Mouse (Mus musculus): ENCODE measurements around the gene Iqsec1. TPM values are rescaled to one million over a fixed set of nuclear protein-coding genes. Genes with fewer than 3 reads are reported as not detected.
A peak's percentile ranks its signal among the peaks of the same experiment; 100 is the strongest.

Gene Iqsec1
- total and polyA plus RNA-seq, 3 experiments, result 17.0 to 90.4 (median 83.5) TPM

DNA sequence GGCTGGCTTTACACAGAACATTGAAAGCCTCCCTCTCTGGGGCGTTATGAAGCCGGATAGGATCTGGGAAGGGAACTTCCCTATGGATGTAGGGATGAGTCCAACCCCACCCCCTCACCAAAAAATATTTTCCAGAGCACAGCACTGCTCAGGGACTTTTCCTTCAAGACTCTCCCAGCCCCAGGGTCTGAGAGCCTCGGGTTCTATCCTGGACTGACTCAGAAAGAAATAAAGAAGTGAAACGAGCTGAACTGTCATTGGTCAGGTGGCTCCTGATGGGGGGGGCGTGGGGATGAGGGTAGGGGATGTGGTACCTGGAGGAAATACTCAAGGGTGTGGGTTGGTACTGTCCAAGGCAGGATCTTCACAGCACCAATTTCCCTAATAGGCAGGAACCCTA is 231.9 kb downstream of the Iqsec1 start:
- Histone ChIP-seq H3K4me1 (ENCODE audit: control insufficient read depth in 1 of 2, insufficient read depth in 2 of 2) (peaks cover 53 to 86% of the 10 kb centered on the region in 2 experiments), H3K36me3 (replicated peaks in 1 of 2; ENCODE audit: control insufficient read depth in 1 of 2, insufficient read depth in 1 of 2, low read length in 1 of 2) (peaks cover 2 to 76% of the 10 kb centered on the region in 2 experiments), H3K9ac (ENCODE audit: insufficient read depth, low read depth) (peak overlapping the region; percentile 72), H3K27ac (ENCODE audit: insufficient read depth, low read depth) (peak overlapping the region; percentile 97), H3K27me3 (replicated peaks) (no peaks in the 10 kb centered on the region), H3K9me3 (replicated peaks; ENCODE audit: low read length) (no peaks in the 10 kb centered on the region), H3K79me2 (replicated peaks; ENCODE audit: control insufficient read depth, extremely low read depth, insufficient read depth, poor library complexity, severe bottlenecking) (peaks cover 71% of the 10 kb centered on the region), H3K4me2 (ENCODE audit: insufficient read depth, low read depth, poor library complexity, severe bottlenecking) (peak overlapping the region; percentile 82), H3K4me3 (replicated peaks in 1 of 3; ENCODE audit: low read depth in 2 of 3, low read length in 2 of 3, poor library complexity in 1 of 3) (peak overlapping the region; percentile 54 to 68 (median 64))
- in situ Hi-C loops (cut with MboI; ENCODE audit: low pct_ligation_motif_present, low pct_unique_long_range_greater_than_20kb, low sequenced_read_pairs) (no loop called here), dilution Hi-C loops (cut with MboI; ENCODE audit: extremely low pct_ligation_motif_present, extremely low pct_unique_long_range_greater_than_20kb, low sequenced_read_pairs) (no loop called here)
- TF ChIP-seq KAT2A (IDR thresholded peaks at IDR 0.05; ENCODE audit: insufficient replicate concordance, low read length), result no peak
- TF ChIP-seq MYC (IDR thresholded peaks at IDR 0.05; ENCODE audit: low read depth, low read length), result no peak
- TF ChIP-seq RCOR1 (conservative IDR thresholded peaks at IDR 0.05; ENCODE audit: low read depth, low read length), result peak; percentile 75; the same call in 1 of the 2 replicates
- peak; percentile 83 for TF ChIP-seq TCF12 (IDR thresholded peaks at IDR 0.05; ENCODE audit: low read depth, low read length)
- no peak for TF ChIP-seq SMC3 (IDR thresholded peaks at IDR 0.05; ENCODE audit: low read depth, low read length)
- TF ChIP-seq ELF1 (IDR thresholded peaks at IDR 0.05; ENCODE audit: low read depth, low read length), result no peak
- no peak for TF ChIP-seq NRF1 (IDR thresholded peaks at IDR 0.05; ENCODE audit: low read depth, low read length)
- TF ChIP-seq HCFC1 (IDR thresholded peaks at IDR 0.05; ENCODE audit: low read depth, low read length), result no peak
- TF ChIP-seq ZMIZ1 (IDR thresholded peaks at IDR 0.05; ENCODE audit: low read depth, low read length), result peak; percentile 80; the same call in 1 of the 2 replicates
- TF ChIP-seq CHD1 (IDR thresholded peaks at IDR 0.05; ENCODE audit: low read depth, low read length), result peak; percentile 26; the same call in 1 of the 2 replicates
- 0 out of 2 replicates have a peak, but pooled peaks have one; percentile 7 for TF ChIP-seq ZNF384 (IDR thresholded peaks at IDR 0.05; ENCODE audit: low read depth, low read length)
- TF ChIP-seq MAX (IDR thresholded peaks at IDR 0.05; ENCODE audit: low read length), result no peak
- TF ChIP-seq CHD2 (IDR thresholded peaks at IDR 0.05; ENCODE audit: low read length), result peak; percentile 58
- TF ChIP-seq USF1 (IDR thresholded peaks at IDR 0.05; ENCODE audit: low read depth, low read length), result peak; percentile 45
- no peak for TF ChIP-seq CTCF (conservative IDR thresholded peaks at IDR 0.05 in 1 of 2, IDR thresholded peaks at IDR 0.05 in 1 of 2; ENCODE audit: low read depth in 2 of 2, low read length in 2 of 2)
- peak; percentile 97 for TF ChIP-seq IRF4 (IDR thresholded peaks at IDR 0.05; ENCODE audit: low read depth, low read length)
- no peak for TF ChIP-seq TBP (conservative IDR thresholded peaks at IDR 0.05; ENCODE audit: low read depth, low read length)
- TF ChIP-seq USF2 (conservative IDR thresholded peaks at IDR 0.05; ENCODE audit: low read depth, low read length), result no peak
- no peak for TF ChIP-seq ZKSCAN1 (IDR thresholded peaks at IDR 0.05; ENCODE audit: borderline replicate concordance, low read depth, low read length)
- no peak for TF ChIP-seq POLR2AphosphoS2 (IDR thresholded peaks at IDR 0.05; ENCODE audit: low read depth, low read length)
- peak; percentile 87 for TF ChIP-seq EP300 (IDR thresholded peaks at IDR 0.05; ENCODE audit: low read length)
- TF ChIP-seq MXI1 (IDR thresholded peaks at IDR 0.05; ENCODE audit: low read depth, low read length), result no peak; the same call in 1 of the 2 replicates
- no peak for TF ChIP-seq RAD21 (IDR thresholded peaks at IDR 0.05; ENCODE audit: low read depth, low read length)
- peak; percentile 77 for TF ChIP-seq SIN3A (IDR thresholded peaks at IDR 0.05; ENCODE audit: low read length)
- TF ChIP-seq UBTF (IDR thresholded peaks at IDR 0.05; ENCODE audit: low read depth, low read length), result no peak
- peak; percentile 64 for TF ChIP-seq BHLHE40 (IDR thresholded peaks at IDR 0.05; ENCODE audit: low read depth, low read length)
- TF ChIP-seq MEF2A (IDR thresholded peaks at IDR 0.05; ENCODE audit: borderline replicate concordance, low read depth, low read length), result peak; percentile 82
- no peak; the same call in 1 of the 2 replicates for TF ChIP-seq POLR2A (IDR thresholded peaks at IDR 0.05; ENCODE audit: low read depth, low read length)
- no peak for TF ChIP-seq GABPA (IDR thresholded peaks at IDR 0.05; ENCODE audit: insufficient replicate concordance, low read depth, low read length)
- TF ChIP-seq ETS1 (conservative IDR thresholded peaks at IDR 0.05; ENCODE audit: low read depth, low read length), result peak; percentile 71
- TF ChIP-seq MAFK (IDR thresholded peaks at IDR 0.05; ENCODE audit: insufficient replicate concordance, low read length), result 0 out of 2 replicates have a peak, but pooled peaks have one; percentile 35
- TF ChIP-seq E2F4 (IDR thresholded peaks at IDR 0.05; ENCODE audit: insufficient replicate concordance, low read depth, low read length), result no peak
- TF ChIP-seq JUN (IDR thresholded peaks at IDR 0.05; ENCODE audit: insufficient read depth, low read depth, low read length), result peak; percentile 26; the same call in 1 of the 2 replicates
- TF ChIP-seq MAZ (IDR thresholded peaks at IDR 0.05; ENCODE audit: low read depth, low read length), result peak; percentile 94
- no peak for TF ChIP-seq PAX5 (IDR thresholded peaks at IDR 0.05; ENCODE audit: low read length)
- TF ChIP-seq JUND (conservative IDR thresholded peaks at IDR 0.05; ENCODE audit: low read depth, low read length), result peak; percentile 75
- no peak for TF ChIP-seq NELFE (IDR thresholded peaks at IDR 0.05; ENCODE audit: low read depth, low read length)
- TF ChIP-seq ZC3H11A (IDR thresholded peaks at IDR 0.05; ENCODE audit: low read depth, low read length), result no peak
- peak; percentile 75 for DNase-seq (ENCODE audit: extremely low read depth)
